Mouse (Mus musculus) thymus, adult 2 months (tissue): ENCODE measurements at regions not wholly inside any gene's neighbourhood (a gene's known extent, or its start where the extent isn't known, plus 50 kb on each side); places are given as distances from the start of the nearest gene placed in this dataset.

Experiments
- DNase-seq: peaks from one replicate; pipeline ENCODE4 v3.0.0; 2021
- H3K27ac ChIP-seq: fragments of 200-500 bp; 2 replicates; pipeline ENCODE4 v1.5.1; 2012; ENCODE audit warnings: low read length, control low read depth; ENCODE audit not compliant: control insufficient read depth, insufficient read depth
- H3K27me3 ChIP-seq: fragments of 200-500 bp; 2 replicates; pipeline ENCODE4 v1.6.1; 2012; ENCODE audit warnings: mild to moderate bottlenecking, low read length, moderate library complexity, mixed read lengths; ENCODE audit not compliant: control insufficient read depth, insufficient read depth
- H3K36me3 ChIP-seq: fragments of 200-500 bp; 2 replicates; pipeline ENCODE4 v1.6.1; 2012; ENCODE audit warnings: mild to moderate bottlenecking, low read length, moderate library complexity; ENCODE audit not compliant: control insufficient read depth, insufficient read depth
- H3K4me1 ChIP-seq: fragments of 200-500 bp; replicated peaks from 2 replicates; pipeline ENCODE4 v1.6.1; 2012; ENCODE audit warnings: low read length; ENCODE audit not compliant: control insufficient read depth, insufficient read depth
- H3K4me3 ChIP-seq: fragments of 200-500 bp; 2 replicates; pipeline ENCODE4 v1.5.1; 2012; ENCODE audit warnings: mild to moderate bottlenecking, low read length, control low read depth, moderate library complexity; ENCODE audit not compliant: control insufficient read depth, insufficient read depth
- CTCF ChIP-seq: fragments of 200-500 bp; IDR thresholded peaks from 2 replicates; pipeline ENCODE4 v1.5.1; 2012; ENCODE audit warnings: mild to moderate bottlenecking, control low read depth, low read length, moderate library complexity, borderline replicate concordance; ENCODE audit not compliant: control insufficient read depth, poor library complexity, insufficient read depth; ENCODE audit errors: extremely low read depth
- POLR2A ChIP-seq: fragments of 200-500 bp; IDR thresholded peaks from 2 replicates; pipeline ENCODE4 v1.6.1; 2012; ENCODE audit warnings: mild to moderate bottlenecking, low read length, control low read depth, moderate library complexity; ENCODE audit not compliant: control insufficient read depth, poor library complexity, insufficient read depth; ENCODE audit errors: extremely low read depth
- WGBS: fragments of 180-500 bp; shearing (Covaris S2); methylation state at CpG from one replicate; pipeline ENCODE4 v1.1.7; 2018; 5-methylcytosine and 5-hydroxymethylcytosine counted together

DNA sequence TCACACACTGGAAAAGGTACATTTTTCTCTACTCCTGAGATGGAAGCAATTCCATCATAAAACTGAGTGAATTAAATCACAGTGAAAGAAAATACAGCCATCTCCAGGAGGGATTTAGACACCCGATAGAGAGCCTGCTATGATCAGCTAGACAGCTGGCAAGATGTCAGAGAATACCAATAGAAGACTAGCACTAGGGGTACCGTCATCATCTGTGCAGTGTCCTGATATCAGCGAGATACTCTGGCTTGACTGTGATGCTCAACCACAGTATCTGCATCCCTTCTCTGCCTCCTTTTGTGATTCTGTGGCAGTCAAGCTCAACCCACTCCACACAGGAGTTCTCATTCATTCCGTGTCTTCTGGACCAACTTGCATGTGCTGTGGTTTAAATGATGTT, 87.4 kb downstream of the Rbm43 start:
- Histone ChIP-seq H3K27ac (no peak overlapping the region), H3K4me3 (no peak overlapping the region), H3K27me3 (no peaks in the 10 kb centered on the region), H3K36me3 (no peaks in the 10 kb centered on the region), H3K4me1 (no peaks in the 10 kb centered on the region)
- no peak for DNase-seq
- TF ChIP-seq CTCF = no peak
- TF ChIP-seq POLR2A = no peak
- WGBS = 94% methylated on average over 4 of the region's 4 CpGs

DNA sequence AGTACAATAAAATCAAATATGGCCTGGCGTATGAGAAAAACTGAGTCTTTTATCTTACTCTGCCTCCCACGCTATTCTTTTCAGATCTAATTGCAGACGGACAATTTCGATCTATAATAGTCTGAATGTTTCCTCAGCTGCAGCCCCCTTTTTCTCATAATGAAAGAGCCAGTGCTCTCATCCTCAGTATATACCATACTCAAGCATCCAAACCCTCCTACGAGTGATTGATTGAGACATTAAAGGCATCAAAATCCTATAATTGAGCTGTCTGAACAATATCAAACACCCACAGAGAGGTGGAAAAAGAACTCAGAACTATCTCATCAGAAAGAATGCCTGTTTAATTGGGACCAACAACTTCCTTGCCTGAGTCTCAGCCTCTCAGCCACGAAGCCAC, 87.0 kb downstream of the Rbm43 start:
- TF ChIP-seq CTCF (no peak), POLR2A (no peak)
- Histone ChIP-seq H3K4me1 (no peaks in the 10 kb centered on the region), H3K27ac (no peak overlapping the region), H3K36me3 (no peaks in the 10 kb centered on the region), H3K4me3 (no peak overlapping the region), H3K27me3 (no peaks in the 10 kb centered on the region)
- WGBS = 86% methylated on average over 6 of the region's 6 CpGs
- no peak for DNase-seq

DNA sequence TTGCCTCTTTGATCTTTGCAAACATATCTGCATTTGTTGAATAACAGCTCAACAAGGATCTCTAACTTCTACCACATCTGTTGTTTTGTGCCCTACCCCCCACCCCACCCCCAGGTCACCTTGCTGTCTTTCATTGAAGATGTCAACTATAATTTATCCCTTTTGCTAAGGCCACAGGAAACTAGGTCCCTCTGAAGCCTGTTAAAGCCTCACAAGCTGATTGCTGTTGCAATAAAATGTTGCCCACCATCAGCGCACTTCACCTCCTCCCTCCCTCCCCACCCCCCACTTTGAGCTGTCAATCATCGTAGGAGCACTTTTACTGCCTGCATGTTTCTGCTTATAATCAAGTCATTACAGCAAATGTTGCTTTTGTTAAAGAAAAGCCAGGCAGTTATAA, 86.5 kb downstream of the Rbm43 start:
- no peaks in the 10 kb centered on the region for H3K4me1 ChIP-seq
- H3K27ac ChIP-seq = no peak overlapping the region
- WGBS = 85% methylated on average over 2 of the region's 2 CpGs
- no peaks in the 10 kb centered on the region for H3K27me3 ChIP-seq
- DNase-seq = no peak
- H3K4me3 ChIP-seq = no peak overlapping the region
- H3K36me3 ChIP-seq = no peaks in the 10 kb centered on the region
- TF ChIP-seq CTCF (no peak), POLR2A (no peak)

DNA sequence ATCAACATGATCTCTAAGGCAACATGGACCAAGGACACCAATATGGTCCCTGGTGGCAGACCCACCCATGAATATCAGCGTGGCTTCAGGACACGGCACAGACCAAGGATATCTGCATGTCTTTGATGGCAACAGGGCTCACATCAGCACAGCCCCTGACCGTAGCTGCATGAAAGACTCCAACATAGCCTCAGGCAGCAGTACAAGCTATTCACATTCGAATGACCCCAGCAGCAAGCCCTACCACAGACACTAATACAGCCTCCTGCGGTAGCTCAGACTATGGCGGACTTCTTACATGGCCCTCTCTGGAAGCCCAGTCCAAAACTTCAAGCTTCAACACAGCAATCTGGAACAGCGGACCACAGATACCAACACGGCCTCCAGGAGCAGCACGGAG, 84.4 kb downstream of the Rbm43 start:
- TF ChIP-seq POLR2A (no peak), CTCF (no peak)
- DNase-seq = no peak
- 95% methylated on average over 9 of the region's 9 CpGs for WGBS
- no peaks in the 10 kb centered on the region for H3K4me1 ChIP-seq
- H3K36me3 ChIP-seq = no peaks in the 10 kb centered on the region
- no peak overlapping the region for H3K27ac ChIP-seq
- H3K4me3 ChIP-seq = no peak overlapping the region
- H3K27me3 ChIP-seq = no peaks in the 10 kb centered on the region

DNA sequence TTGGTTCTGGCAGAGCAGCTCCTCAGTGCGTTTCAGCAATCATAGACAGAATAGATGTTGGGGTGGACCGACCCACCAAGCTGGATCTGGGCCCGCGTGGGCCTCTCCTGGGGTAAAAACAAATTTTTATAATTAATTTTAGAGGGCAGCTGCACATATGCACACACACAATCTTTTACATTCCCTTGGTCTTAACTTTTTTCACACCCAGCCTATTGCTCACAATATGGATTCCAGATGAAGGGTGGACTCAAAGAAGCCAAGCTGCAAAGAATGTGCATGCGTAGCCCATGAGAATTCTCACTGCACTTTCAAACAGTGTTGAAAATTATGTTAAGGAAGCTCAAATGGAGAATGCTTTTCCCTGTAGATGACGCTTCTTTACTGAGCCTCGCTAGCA, 83.3 kb downstream of the Rbm43 start:
- no peak for DNase-seq
- TF ChIP-seq CTCF = no peak
- no peak for TF ChIP-seq POLR2A
- Histone ChIP-seq H3K27ac (no peak overlapping the region), H3K36me3 (no peaks in the 10 kb centered on the region), H3K4me3 (no peak overlapping the region), H3K27me3 (no peaks in the 10 kb centered on the region), H3K4me1 (no peaks in the 10 kb centered on the region)
- WGBS = 93% methylated on average over 7 of the region's 7 CpGs

DNA sequence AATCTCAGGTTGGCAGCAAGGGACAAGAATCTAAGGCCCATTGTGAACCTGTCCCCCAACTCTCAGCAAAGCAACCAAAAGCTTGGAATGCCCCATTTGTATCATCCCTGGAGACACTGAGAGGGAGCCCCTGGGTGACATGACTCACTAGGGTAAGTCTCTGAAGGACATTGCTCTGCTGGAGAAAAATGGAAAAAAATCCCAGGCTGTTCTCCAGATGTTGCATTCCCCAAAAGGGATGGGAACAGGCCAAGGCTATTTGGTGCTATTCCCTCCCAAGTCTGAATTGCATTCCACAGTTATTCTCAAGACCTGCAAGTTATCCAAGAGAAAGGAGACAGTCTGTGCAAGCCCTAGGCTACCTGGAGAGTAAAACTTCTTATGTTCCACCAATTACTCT, 77.7 kb downstream of the Rbm43 start:
- no peak for TF ChIP-seq CTCF
- TF ChIP-seq POLR2A = no peak
- no peak for DNase-seq
- Histone ChIP-seq H3K36me3 (no peaks in the 10 kb centered on the region), H3K27ac (no peak overlapping the region), H3K27me3 (no peaks in the 10 kb centered on the region), H3K4me1 (no peaks in the 10 kb centered on the region), H3K4me3 (no peak overlapping the region)

DNA sequence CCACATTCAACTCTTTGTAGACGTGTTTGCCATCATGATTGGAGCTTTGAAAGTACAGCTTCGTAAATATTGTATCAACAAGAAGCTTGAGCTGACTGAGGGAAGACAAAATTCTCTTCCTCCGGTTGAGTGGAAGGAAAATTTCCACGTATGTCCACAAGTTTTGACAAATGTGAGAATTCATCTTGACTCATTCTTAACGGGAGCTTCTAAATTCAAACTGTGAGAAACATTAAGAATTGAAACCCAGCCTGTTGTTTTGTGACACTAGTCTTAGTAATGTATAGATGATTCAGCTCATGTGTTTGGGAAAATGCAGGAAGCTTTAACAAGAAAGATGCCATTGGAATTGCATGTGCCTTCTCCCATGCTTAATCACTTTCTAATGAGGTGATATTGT, 68.9 kb downstream of the Rbm43 start:
- WGBS = 94% methylated on average over 5 of the region's 5 CpGs

More for the DNA sequence above, 68.9 kb downstream of the Rbm43 start:
- H3K4me1 ChIP-seq = no peaks in the 10 kb centered on the region
- TF ChIP-seq CTCF (no peak), POLR2A (no peak)
- no peak for DNase-seq
- H3K27ac ChIP-seq = no peak overlapping the region
- no peak overlapping the region for H3K4me3 ChIP-seq
- no peaks in the 10 kb centered on the region for H3K36me3 ChIP-seq
- no peaks in the 10 kb centered on the region for H3K27me3 ChIP-seq
